Mouse (Mus musculus) lung, adult 2 months (tissue): ENCODE data around the gene Gm20503.

Experiments used
- CTCF ChIP-seq: fragments of 200-500 bp; IDR thresholded peaks from 2 replicates; pipeline ENCODE4 v1.5.1; 2011; ENCODE audit warnings: mild to moderate bottlenecking, low read length, control low read depth; ENCODE audit not compliant: insufficient read depth
- POLR2A ChIP-seq: fragments of 200-500 bp; IDR thresholded peaks from 2 replicates; pipeline ENCODE4 v1.6.1; 2011; ENCODE audit warnings: low read depth, mild to moderate bottlenecking, control low read depth, low read length, borderline replicate concordance; ENCODE audit errors: extremely low read depth

GRCm38 (mm10) chr4:58982806-58983205 lies 20.2 kb upstream of the Gm20503 start:
- no peak for TF ChIP-seq POLR2A
- no peak for TF ChIP-seq CTCF
